Mouse (Mus musculus) naive thymus-derived CD4-positive, alpha-beta T cell, adult 5 months (primary cell): ENCODE results near the gene Gm21943. TPM values are rescaled to one million over a fixed set of nuclear protein-coding genes. Genes with fewer than 3 reads are reported as not detected.

Experiments
- polyA plus RNA-seq: library from polyadenylated mRNA; unstranded; fragments of 100-300 nt; shearing (Covaris generic); gene quantifications from one replicate; pipeline ENCODE4 v1.2.1, GENCODE M21; 2017

Gm21943 gene
- polyA plus RNA-seq = not detected

GRCm38 (mm10) chrY:57533644-57534043, at the start of gene Gm21943:
TSS of gene Gm21943 (minus strand) at chrY:57533744.

Other genes starting within 250 kb of the Gm21943 start
- not detected for gene Gm28961, start 172.0 kb upstream of the Gm21943 start, polyA plus RNA-seq